Mouse (Mus musculus): ENCODE measurements around the gene Olah.

Gene Olah

GRCm38 (mm10) chr2:3353160-3353559, 43.9 kb downstream of the Olah start:
- no peak for DNase-seq (ENCODE audit: low read depth, low spot score)

DNA sequence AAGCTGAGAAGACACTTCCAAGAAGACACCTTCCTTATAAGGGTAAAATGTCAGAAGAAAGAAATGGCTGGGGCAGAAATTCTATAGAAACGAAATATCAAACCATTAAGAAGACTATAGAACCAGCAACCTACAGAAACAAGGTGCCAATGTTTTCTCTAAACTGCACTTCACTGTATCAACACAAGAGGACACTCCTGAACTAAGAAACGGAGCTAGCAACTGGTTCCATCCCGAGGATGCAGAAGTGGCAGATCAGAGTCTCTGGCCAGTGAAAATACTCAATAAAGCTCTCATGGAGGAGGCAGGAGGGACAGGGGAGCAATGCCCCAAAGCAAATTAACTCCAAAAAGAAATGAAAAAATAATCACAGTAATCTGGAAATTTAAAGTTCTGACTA, 48.1 kb downstream of the Olah start:
- DNase-seq (ENCODE audit: low read depth, low spot score), result peak; percentile 61

DNA sequence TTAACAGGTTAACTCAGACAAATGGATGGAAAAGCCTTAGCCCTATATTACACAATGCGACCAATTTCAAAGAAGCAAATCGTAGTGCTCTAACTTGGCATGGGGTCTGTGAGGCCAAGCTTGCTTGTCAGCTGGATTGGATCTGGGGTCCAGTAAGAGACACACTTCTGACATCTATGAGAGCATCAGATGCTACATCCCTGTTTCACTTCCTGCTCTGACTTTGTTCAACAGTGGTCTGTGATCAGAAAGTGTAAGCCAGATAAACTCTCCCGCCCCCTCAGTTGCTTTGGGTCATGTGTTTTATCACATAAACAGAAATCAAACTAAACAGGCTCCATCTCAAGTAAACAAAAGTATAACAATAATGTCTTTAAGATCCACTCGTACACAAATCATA, 48.6 kb downstream of the Olah start:
- DNase-seq (ENCODE audit: low read depth, low spot score), result peak; percentile 55

GRCm38 (mm10) chr2:3335611-3336301, 61.3 kb downstream of the Olah start, which contains the start of gene Acbd7:
Gene Acbd7 (plus strand): TSS chr2:3336168.
- DNase-seq (ENCODE audit: low read depth, low spot score), result peak; percentile 71

DNA sequence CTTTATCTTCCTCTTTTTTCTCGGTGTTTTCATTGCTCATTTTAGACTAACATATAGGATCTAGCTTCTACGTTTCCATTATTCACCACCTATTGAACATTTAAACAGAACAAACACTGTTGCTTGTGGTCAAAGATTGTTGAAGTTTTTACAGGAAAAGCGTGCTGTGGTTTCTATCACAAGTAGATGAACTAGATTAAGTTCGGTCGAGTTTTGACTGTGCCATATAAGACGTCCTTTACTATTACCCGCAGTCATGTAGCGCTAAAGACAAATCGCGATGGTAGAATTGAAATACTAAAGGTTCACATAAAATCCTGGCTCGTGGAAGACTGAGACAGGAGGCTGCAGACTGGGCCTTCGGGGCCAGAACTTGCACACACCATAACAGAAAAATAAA, 63.2 kb downstream of the Olah start:
- no peak for DNase-seq (ENCODE audit: low read depth, low spot score)

GRCm38 (mm10) chr2:3332484-3333242, 64.3 kb downstream of the Olah start, which contains the start of gene Rpp38:
Gene Rpp38 (minus strand): TSS chr2:3332643.
- DNase-seq (ENCODE audit: low read depth, low spot score), result peak; percentile 98

DNA sequence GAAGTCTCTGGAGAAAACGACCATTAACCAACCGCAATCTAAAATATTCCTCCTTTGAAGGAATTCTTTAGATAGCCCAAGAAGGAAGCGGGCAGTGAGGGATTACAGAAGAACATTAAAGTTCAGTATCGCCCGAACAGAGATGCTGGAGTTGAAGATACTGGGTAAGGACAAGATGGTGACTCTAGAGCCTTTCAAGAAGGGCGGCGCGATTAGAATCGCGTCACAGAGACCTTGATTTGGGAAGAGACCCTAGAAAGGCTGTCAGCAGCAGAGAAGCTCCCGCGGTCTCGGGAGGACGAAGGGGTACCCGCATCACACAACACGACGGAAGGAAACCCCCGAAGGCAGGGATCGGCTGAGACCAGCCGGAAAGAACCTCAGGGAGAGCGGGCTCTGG, 65.0 kb downstream of the Olah start:
- no peak for DNase-seq (ENCODE audit: low read depth, low spot score)

- DNase-seq (ENCODE audit: low read depth, low spot score), result no peak
These were observed 65.8 kb downstream of the Olah start for GRCm38 (mm10) chr2:3331071-3331703.

- peak; percentile 78 for DNase-seq (ENCODE audit: low read depth, low spot score)
These were observed 69.7 kb downstream of the Olah start for GRCm38 (mm10) chr2:3327351-3327750.

GRCm38 (mm10) chr2:3326547-3326946, 70.5 kb downstream of the Olah start:
- no peak for DNase-seq (ENCODE audit: low read depth, low spot score)

GRCm38 (mm10) chr2:3324381-3325130, 72.5 kb downstream of the Olah start:
- no peak for DNase-seq (ENCODE audit: low read depth, low spot score)

DNA sequence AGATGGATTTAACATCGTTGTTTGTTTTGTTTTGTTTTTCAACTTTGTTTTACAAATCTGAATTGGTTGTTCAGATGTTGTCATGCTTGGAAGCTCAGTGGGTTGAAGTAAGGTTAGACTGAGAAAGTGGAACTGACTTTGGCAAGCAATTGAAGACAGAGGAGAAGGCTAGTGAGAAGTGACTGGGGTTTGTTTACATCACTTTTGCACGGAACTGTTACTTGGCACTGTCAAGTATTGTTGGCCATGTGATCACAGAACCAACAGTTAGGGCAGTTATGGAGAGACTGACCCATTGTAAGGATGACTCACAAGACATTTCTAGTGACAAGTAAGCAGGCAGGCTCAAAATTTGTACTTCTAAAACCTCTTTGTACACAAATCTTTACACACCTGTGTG, 73.9 kb downstream of the Olah start:
- no peak for DNase-seq (ENCODE audit: low read depth, low spot score)

DNA sequence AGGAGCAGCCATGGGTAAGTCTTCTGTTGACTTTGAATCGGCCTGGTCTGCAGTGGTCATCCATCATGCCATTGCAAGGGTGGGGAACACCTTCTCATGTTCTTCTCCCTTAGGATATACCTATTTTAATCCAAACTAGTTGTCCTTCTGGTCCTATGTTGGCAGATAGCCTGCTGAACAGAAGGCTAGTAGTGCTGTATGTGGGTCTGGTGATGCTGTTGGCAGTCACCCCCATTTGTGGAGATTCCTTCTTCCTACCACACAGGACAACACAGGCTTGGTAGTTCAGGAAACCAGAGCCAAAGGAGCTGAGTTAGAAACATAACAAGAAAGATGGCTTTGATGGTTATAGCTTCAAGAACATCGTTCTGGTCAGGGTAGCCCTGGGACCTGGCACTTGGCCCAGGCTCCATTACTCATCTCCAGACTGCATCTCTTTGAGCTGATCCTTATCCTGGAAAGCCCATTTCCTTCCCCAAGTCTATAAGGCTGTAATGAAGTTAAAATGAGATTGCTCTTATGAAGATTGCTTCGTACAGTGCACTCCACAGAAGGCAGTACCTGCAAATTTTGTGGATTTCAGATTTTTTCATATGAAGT, 91.5 kb downstream of the Olah start:
- DNase-seq (ENCODE audit: low read depth, low spot score), result no peak

GRCm38 (mm10) chr2:3295826-3296225, 101.2 kb downstream of the Olah start:
- no peak for DNase-seq (ENCODE audit: low read depth, low spot score)

DNA sequence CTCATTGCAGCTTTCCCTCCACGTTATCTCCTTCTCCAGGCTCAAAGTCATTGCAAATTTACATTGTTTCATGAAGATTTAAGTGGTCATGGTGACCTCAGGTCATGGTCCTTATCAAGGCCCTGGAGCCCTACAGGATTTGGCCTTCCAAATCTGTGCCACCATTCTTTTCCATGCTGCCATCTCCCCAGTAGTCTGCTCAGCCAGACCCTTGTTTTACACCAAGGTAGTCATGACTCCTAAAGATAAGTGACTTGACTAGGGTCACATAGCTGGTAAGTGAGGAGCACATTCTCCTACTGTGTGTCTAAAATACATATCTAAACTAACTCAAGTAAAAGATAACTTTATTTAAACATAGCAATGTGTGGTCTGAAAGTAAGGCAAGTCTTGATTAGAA, 104.8 kb downstream of the Olah start:
- DNase-seq (ENCODE audit: low read depth, low spot score), result no peak

All from A20 (cell line).